In genomic region chr11:20228666-20229065, GRCm38 (mm10) we compare ENCODE assay signal across 13 mouse cellular contexts.
"Had no signal": no experiment of that assay in that cellular context is flagged by ENCODE, and none has a peak within 500 bp of the region (broad histone marks: within the 10 kb centered on the region; RNA-seq: fewer than 3 reads in every experiment).

No protein-coding gene starts in this region.

- H3K9ac ChIP-seq: limb, embryonic 12.5 days; liver, embryonic 13.5 days; liver, postnatal 0 days; lung, embryonic 15.5 days; midbrain, embryonic 13.5 days; neural tube, embryonic 15.5 days had no signal

- DNase-seq: kidney, adult 9 months; kidney, postnatal 36 days; layer of hippocampus, adult 9-11 months; layer of hippocampus, postnatal 36 days; liver; liver, embryonic 13.5 days; liver, postnatal 0 days; thymus, postnatal 36 days had no signal

- ATAC-seq: liver, postnatal 0 days; midbrain, embryonic 13.5 days had no signal

- H3K9me3 ChIP-seq: limb, embryonic 12.5 days; liver, embryonic 13.5 days; lung, embryonic 15.5 days; midbrain, embryonic 13.5 days; neural tube, embryonic 15.5 days had no signal

- H3K4me3 ChIP-seq: limb, embryonic 12.5 days; liver, embryonic 13.5 days; lung, embryonic 15.5 days; midbrain, embryonic 13.5 days; neural tube, embryonic 15.5 days had no signal

- H3K4me1 ChIP-seq: limb, embryonic 12.5 days; lung, embryonic 15.5 days had no signal

- H3K27me3 ChIP-seq: limb, embryonic 12.5 days; liver, embryonic 13.5 days; lung, embryonic 15.5 days; midbrain, embryonic 13.5 days; neural tube, embryonic 15.5 days had no signal

- H3K27ac ChIP-seq: kidney, postnatal 0 days; limb, embryonic 12.5 days; liver, embryonic 13.5 days; lung, embryonic 15.5 days; midbrain, embryonic 13.5 days; neural tube, embryonic 15.5 days had no signal

- H3K4me2 ChIP-seq: limb, embryonic 12.5 days; liver, embryonic 13.5 days; lung, embryonic 15.5 days; midbrain, embryonic 13.5 days; neural tube, embryonic 15.5 days had no signal
